Mouse (Mus musculus): ENCODE data around the gene Cib2.
"Not testable (repeated sequence)": the region's sequence is repeated elsewhere in the genome, so short reads cannot be mapped to it uniquely, and the experiment has no call there.

Gene Cib2

GRCm38 (mm10) chr9:54559771-54560471 lies at the start of gene Cib2:
Gene Cib2, minus strand, starts transcription at chr9:54560218.
- peak; percentile 86 to 88 for DNase-seq

- peak; percentile 61 to 68 for DNase-seq
These were observed 44.9 kb upstream of the Cib2 start for GRCm38 (mm10) chr9:54604886-54605285.

- DNase-seq: no peak
These were observed 44.2 kb upstream of the Cib2 start for GRCm38 (mm10) chr9:54604131-54604654.

- DNase-seq: no peak
These were observed 42.9 kb upstream of the Cib2 start for GRCm38 (mm10) chr9:54602916-54603315.

- DNase-seq: no peak
These were observed 42.4 kb upstream of the Cib2 start for GRCm38 (mm10) chr9:54602386-54602785.

GRCm38 (mm10) chr9:54596752-54597465 lies 36.9 kb upstream of the Cib2 start:
- DNase-seq: no peak

GRCm38 (mm10) chr9:54593652-54594051 lies 33.6 kb upstream of the Cib2 start:
- DNase-seq: not testable (repeated sequence)

- no peak for DNase-seq
These were observed 27.8 kb upstream of the Cib2 start for GRCm38 (mm10) chr9:54587863-54588262.

- peak; percentile 94 to 97 for DNase-seq
These were observed 26.4 kb upstream of the Cib2 start, which contains the start of gene Idh3a for GRCm38 (mm10) chr9:54586199-54587061. Gene Idh3a, plus strand, starts transcription at chr9:54586334.

- DNase-seq: no peak
These were observed 25.8 kb upstream of the Cib2 start for GRCm38 (mm10) chr9:54585839-54586198.

- not testable (repeated sequence) for DNase-seq
These were observed 24.1 kb upstream of the Cib2 start for GRCm38 (mm10) chr9:54584127-54584526.

GRCm38 (mm10) chr9:54583712-54584111 lies 23.7 kb upstream of the Cib2 start:
- DNase-seq: no peak

GRCm38 (mm10) chr9:54571130-54571839 lies 11.3 kb upstream of the Cib2 start:
- DNase-seq: no peak

- DNase-seq: no peak
These were observed 8.7 kb upstream of the Cib2 start for GRCm38 (mm10) chr9:54568732-54569131.

- no peak for DNase-seq
These were observed 6.9 kb upstream of the Cib2 start for GRCm38 (mm10) chr9:54566958-54567357.

- no peak for DNase-seq
These were observed 998 bp upstream of the Cib2 start for GRCm38 (mm10) chr9:54560831-54561601.

GRCm38 (mm10) chr9:54558731-54559130 lies 1.3 kb downstream of the Cib2 start:
- no peak for DNase-seq

- no peak for DNase-seq
These were observed 5.0 kb downstream of the Cib2 start for GRCm38 (mm10) chr9:54555044-54555443.

- DNase-seq: peak; percentile 62 to 81
These were observed 7.6 kb downstream of the Cib2 start for GRCm38 (mm10) chr9:54552409-54552808.

GRCm38 (mm10) chr9:54549433-54549832 lies 10.6 kb downstream of the Cib2 start:
- no peak for DNase-seq

GRCm38 (mm10) chr9:54547536-54547935 lies 12.5 kb downstream of the Cib2 start:
- DNase-seq: peak; percentile 75 to 84

- no peak for DNase-seq
These were observed 15.1 kb downstream of the Cib2 start for GRCm38 (mm10) chr9:54544954-54545315.

Measured in cerebellum, adult 18-20 months (tissue).